Mouse (Mus musculus) brown adipose tissue, adult 24 weeks (tissue): ENCODE data around the gene Calhm4. TPM values are rescaled to one million over a fixed set of nuclear protein-coding genes. Genes with fewer than 3 reads are reported as not detected.

Experiments used
- H3K27ac ChIP-seq: fragments of 200-500 bp; replicated peaks from 2 replicates; pipeline ENCODE4 v1.5.1; 2012; ENCODE audit warnings: low read depth, mild to moderate bottlenecking, low read length
- H3K4me1 ChIP-seq: fragments of 200-500 bp; 2 replicates; pipeline ENCODE4 v1.6.1; 2012; ENCODE audit warnings: low read length, mixed read lengths; ENCODE audit not compliant: control insufficient read depth, insufficient read depth, insufficient read length
- H3K4me3 ChIP-seq: fragments of 200-500 bp; 2 replicates; pipeline ENCODE4 v1.5.1; 2012; ENCODE audit warnings: low read depth, mild to moderate bottlenecking, low read length, moderate library complexity; ENCODE audit not compliant: insufficient read depth
- polyA plus RNA-seq: library from polyadenylated mRNA; stranded (reverse); fragments of >200 nt; gene quantifications from 2 replicates; pipeline ENCODE4 v1.2.4, GENCODE M21; 2012; ENCODE audit not compliant: missing spikeins, insufficient read depth, insufficient read length

Calhm4 gene
- polyA plus RNA-seq: not detected in 2 replicates

DNA sequence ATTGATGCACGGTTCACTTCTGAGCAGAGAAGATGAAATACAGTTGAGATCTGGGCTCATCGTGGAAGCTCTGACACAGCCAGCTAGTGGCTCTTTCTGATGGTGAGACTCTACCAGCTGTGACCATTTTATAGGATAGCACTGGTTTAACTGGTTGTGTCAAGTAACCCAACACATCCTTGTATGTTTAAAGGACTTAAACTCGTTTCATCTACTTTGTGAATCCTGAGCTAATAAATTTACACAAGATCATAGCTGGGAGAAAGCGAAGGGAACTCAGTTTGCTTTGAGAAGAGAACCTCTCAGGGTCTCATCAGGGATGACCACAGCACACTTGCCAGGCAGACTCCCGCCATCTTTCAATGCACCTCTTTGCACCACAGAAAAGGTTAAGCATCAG is at the start of gene Calhm4:
TSS of gene Calhm4 (minus strand) at position 101 of the 400 bp plus-strand sequence.
- no peak within 1 kb of the TSS for H3K4me3 ChIP-seq
- no peaks in the 10 kb centered on the region for H3K4me1 ChIP-seq
- no peak within 1 kb of the TSS for H3K27ac ChIP-seq

DNA sequence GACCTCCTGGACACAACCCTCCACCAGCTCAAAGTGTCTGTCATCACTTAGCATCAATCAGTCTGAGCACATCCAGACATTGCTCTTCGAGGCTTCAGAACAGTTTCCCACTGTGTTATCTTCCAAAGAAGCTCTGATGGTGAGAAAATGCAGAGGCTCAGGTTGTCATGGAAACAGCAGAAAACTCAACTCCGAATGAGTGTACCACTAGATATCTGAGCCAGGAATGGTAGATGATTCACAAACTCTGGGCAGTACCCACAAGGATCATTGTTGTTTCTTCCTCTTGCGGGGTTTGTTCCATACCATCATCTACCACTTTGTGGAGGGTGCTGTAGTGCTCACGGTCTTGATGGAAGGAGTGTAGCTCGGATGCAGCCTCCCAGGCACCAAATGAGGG is 47.8 kb upstream of the Calhm4 start:
- no peaks in the 10 kb centered on the region; the same call in 1 of the 2 replicates for H3K4me1 ChIP-seq
- no peak overlapping the region for H3K4me3 ChIP-seq
- no peak overlapping the region for H3K27ac ChIP-seq

DNA sequence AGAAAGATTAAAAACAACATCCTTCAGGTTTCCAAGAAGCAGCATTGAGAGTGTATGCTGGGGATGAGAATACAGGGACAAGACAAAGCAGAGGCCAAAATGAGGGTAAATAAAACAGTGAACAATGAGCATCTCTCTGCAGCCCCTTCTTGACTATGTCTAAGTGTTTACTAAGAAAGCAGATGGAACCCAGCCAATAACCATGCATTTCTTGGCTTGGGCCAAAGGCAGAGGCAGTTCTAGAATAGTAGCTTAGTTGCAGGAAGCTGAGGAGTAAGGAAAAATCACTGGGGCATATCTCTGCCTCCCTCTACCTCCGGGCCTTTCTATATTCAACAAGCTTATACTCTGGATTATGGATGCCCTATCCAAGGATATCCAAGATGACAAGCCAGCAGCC is 46.4 kb upstream of the Calhm4 start:
- Histone ChIP-seq H3K27ac (no peak overlapping the region), H3K4me3 (no peak overlapping the region), H3K4me1 (no peaks in the 10 kb centered on the region)

DNA sequence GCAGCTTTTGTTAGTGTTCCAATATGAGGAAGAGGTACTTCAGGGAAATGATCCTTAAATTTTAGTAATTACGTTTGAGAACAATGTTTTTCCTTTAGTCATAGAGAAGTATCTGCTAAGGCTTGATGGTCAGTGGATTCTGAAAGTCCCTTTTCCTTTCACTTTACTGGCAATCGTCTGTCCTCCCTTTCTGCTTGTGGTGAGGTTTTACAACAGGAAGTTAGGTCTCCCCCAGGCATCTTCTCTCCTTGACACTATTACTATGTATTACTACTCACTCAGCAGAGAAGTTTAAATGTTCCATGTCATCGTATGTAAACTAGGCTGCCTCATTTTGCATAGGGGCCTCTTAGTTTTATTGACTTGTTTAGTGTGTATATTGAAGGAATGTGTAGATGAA is 45.4 kb upstream of the Calhm4 start:
- Histone ChIP-seq H3K4me3 (no peak overlapping the region), H3K4me1 (no peaks in the 10 kb centered on the region), H3K27ac (no peak overlapping the region)

DNA sequence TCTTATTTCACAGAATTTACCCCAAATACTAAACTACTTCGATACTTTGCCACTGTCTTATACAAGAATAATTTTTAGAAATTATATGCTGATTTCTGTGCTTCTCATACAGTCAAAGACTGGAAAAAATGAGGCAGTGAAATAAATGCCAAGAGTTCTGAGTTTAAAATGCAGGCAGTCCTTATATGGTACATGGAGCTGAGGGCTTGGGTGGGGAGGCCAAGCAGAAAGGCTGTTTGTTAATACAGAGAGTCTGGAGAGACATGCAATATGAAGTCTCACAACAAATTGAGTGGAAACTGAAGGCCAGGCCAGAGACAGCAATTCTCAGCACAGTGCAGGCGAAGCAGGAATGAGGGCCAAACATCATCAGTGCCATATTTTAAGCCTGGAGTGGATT is 44.4 kb upstream of the Calhm4 start:
- H3K4me3 ChIP-seq: no peak overlapping the region

DNA sequence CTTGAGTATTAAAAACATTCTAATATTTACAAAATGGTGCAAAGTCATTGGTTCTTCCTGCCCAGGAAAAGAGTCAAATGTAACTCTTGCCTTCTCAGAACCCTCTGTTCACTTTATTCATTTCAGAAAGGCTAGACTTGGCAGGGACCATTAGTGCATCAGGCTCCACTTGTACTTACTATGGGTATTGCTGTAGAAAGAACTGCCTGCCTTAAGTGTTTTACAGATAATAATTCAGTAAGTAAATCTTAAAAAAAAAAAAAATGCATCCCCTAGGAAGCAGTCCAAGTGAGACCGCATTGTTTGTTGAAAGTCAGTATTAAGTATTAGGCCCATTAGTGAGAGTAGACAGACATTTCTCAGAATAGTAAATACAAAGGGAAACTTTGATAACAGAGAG is 42.4 kb upstream of the Calhm4 start:
- no peak overlapping the region for H3K27ac ChIP-seq
- no peak overlapping the region for H3K4me3 ChIP-seq
- H3K4me1 ChIP-seq: no peaks in the 10 kb centered on the region

More for the DNA sequence above, 44.4 kb upstream of the Calhm4 start:
- Histone ChIP-seq H3K4me1 (no peaks in the 10 kb centered on the region), H3K27ac (no peak overlapping the region)

DNA sequence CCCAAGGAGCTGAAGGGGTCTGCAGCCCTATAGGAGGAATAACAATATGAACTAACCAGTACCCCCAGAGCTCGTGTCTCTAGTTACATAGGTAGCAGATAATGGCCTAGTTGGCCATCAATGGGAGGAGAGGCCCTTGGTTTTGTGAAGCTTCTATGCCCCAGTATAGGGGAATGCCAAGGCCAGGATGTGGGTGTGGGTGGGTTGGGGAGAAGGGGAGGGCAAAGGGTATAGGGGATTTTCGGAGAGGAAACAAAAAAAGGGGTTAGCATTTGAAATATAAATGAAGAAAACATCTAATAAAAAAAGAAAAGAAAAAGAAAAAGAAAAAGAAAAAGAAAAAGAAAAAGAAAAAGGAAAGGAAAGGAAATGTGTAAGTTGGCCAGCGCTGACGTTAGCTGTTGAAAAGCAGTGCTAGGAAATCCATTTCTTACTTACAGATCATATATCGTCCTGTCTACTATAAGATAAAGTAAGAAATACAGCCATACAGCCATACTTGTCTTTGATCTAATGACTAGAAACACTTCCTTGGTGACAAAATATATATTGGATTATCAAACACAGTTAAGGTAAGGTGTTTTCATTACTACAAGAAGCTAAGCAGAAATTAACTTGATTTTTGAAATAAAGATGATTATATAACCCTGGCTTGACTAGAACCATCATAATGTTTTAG is 30.6 kb upstream of the Calhm4 start:
- Histone ChIP-seq H3K27ac (no peak overlapping the region), H3K4me1 (no peaks in the 10 kb centered on the region), H3K4me3 (no peak overlapping the region)

DNA sequence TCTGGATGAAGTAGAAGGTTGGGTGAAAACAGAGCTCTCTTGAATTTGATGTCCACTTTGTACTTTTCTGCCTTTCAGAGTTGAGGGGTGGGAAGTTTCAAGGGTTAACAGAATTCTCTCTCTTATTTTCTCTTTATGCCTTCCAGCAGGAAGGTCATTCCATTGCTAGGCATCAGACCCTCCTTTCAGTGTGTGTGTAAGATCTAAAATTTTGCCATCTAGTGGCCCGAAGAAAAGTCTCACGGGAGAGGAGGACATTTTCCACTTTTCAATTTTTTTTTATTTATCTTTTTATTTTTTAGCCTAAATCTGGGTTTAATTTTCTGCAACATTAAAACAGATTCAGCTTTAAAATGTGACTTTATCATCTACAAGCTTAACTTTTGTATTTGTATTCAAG is 27.5 kb upstream of the Calhm4 start:
- no peak overlapping the region for H3K27ac ChIP-seq
- no peaks in the 10 kb centered on the region for H3K4me1 ChIP-seq
- H3K4me3 ChIP-seq: no peak overlapping the region

DNA sequence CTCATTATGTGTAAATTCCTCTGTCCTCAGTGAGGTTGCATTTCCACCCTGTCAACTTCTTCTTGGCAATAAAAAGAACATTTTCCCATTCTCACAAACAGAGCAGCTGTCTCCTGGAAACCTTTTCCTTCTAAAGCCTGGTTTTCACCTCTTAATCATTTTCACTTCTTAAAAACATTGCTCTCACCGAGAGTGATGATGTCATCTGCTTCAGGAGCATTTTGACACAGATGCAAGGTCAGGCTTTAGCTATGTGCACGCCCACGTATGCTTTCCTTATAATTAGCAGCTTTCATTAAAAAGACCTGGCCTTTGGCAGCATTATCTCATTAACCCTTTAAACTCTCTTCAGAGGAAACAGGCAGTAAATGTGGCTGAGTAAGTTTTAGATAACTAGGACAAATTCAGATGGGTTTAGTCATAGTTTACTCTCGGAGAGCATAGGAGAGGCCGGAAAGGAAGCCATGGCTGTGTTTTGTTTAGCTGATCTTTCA is 26.9 kb upstream of the Calhm4 start:
- Histone ChIP-seq H3K27ac (no peak overlapping the region), H3K4me3 (no peak overlapping the region), H3K4me1 (no peaks in the 10 kb centered on the region)

DNA sequence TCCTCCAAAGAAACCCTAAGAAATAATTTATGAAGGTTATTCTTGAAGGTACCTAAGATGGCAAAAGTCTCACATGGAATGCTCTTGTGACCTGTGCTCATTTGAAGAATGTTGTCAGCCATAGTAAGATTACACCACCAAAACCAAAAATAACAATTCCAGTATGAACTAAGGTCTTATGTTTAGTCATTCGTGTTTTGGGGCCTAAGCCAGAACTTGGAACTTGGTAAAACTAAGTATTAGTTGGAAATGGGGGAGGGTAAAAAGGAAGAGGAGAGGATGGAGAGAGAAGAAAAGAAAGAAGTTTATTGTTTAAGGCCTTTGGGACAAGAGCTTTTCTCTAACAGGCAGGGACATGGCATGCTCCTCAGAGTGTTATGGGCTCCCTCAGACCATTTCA is 25.5 kb upstream of the Calhm4 start:
- no peak overlapping the region for H3K27ac ChIP-seq
- no peak overlapping the region for H3K4me3 ChIP-seq
- no peaks in the 10 kb centered on the region for H3K4me1 ChIP-seq

DNA sequence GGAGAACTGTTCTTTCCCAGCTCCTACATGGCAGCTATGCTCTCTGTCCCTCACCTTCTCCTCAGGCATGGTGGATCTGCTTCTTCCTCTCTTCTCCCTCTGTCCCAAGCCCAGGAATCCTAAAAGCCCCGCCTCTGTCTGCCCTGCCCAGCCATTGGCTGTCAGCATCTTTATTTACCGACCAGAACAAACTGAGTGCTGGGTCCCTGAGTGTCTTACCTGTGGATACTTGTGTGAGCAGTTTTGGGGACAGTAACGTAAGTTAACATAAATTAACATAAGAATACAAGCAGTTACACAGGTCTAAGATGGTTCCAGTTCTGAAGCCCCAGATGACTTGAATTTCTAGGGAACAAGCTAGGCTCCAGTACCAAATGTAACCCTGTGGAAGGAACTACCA is 22.5 kb upstream of the Calhm4 start:
- Histone ChIP-seq H3K27ac (no peak overlapping the region), H3K4me1 (no peaks in the 10 kb centered on the region)

DNA sequence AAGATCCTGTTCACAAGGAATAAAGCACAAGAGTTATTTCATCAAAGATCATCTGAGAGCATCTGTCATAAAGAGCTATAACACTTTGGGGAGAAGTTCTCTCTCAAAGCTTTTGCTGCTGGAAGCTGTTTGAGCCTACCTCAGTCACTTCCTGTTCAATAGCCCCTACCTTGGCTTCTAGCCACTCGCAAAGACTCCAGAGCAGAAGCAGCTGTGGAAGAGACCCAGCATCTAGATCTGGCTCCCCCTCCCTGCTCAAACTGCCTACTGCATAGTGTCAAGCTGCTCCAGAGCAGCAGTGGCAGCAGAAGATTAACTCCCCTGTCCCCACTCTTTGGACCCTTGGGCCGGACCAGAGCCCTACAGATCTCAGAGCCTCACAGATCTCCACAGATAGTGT is 9.9 kb upstream of the Calhm4 start:
- no peaks in the 10 kb centered on the region for H3K4me1 ChIP-seq
- H3K27ac ChIP-seq: no peak overlapping the region
- H3K4me3 ChIP-seq: no peak overlapping the region

More for the DNA sequence above, 22.5 kb upstream of the Calhm4 start:
- no peak overlapping the region for H3K4me3 ChIP-seq

DNA sequence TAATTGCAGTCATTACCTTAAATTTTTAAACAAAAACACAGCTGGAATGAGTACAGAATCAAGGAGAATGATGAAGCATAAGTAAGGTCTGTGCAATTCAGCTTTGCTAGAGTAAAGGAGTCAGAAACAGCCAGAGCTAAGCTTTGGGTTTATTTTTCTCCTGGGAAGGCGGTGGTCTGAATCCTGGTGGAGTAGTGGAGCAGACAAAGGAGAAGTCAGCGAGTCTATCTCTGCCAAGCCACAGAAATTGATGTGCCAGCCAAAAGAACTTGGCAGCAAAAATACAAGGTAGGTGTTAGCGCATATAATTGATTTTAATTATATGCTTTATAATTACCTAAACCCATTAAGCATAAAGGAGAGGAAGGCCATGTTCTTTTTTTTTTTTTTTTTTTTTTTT is 6.7 kb downstream of the Calhm4 start, which contains the start of gene Trappc3l:
TSS of gene Trappc3l (plus strand) at position 197 of the 400 bp plus-strand sequence.
- Histone ChIP-seq H3K4me3 (no peak within 1 kb of the TSS), H3K4me1 (no peaks in the 10 kb centered on the region), H3K27ac (no peak within 1 kb of the TSS)

DNA sequence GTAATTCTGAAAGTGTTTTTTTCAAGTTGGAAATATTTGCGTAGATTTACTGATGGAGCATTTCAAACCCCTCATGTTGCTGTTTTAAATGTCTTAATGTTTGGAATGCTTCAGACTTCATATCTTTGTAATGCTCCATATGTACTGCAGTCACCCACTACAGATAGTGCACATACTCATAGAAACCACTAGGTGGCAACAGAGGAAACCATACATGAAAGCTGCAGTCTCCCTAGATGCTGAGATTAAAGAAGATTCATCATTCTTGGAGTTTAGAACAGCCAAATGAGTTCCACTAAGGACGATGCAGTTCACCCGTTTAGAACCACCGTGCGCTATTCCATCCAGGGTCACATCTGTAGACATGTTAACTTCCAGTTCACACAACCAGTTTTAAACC is 7.5 kb downstream of the Calhm4 start:
- Histone ChIP-seq H3K4me1 (no peaks in the 10 kb centered on the region), H3K4me3 (no peak overlapping the region), H3K27ac (no peak overlapping the region)

DNA sequence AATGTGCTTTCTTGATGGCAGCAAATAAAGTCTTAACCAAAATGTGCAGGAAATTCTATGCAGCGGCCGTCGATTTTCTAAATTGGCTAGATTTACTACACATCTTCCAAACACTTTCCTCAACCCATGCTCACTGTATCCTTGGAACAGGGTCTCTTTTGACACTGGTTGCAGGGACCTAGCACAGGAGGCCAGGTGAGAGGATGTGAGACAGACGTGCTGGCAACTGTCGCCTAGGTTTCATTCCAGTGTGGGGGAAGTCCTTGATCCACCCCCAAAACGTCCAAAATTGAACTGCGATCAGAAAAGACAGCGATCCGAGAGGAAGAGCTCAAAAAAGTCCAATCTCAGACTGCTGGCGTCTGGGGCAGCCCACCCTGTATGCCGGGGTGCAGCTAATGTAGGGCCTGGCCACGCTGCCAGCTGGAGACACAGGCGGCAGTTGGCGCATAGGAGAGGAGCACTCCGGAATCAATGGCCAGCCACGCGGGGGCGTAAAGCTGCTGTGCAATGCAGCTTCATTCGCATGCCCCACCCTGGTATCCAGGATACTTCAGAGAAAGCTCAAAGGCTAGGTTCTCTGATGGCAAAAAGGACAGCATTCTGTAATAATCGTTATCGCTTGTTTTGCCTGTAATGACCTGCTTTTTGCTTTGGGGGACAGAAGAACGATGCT is 10.3 kb downstream of the Calhm4 start:
- Histone ChIP-seq H3K27ac (no peak overlapping the region), H3K4me1 (no peaks in the 10 kb centered on the region), H3K4me3 (0 out of 2 replicates have a peak overlapping the region, but pooled peaks have one; percentile 1)

DNA sequence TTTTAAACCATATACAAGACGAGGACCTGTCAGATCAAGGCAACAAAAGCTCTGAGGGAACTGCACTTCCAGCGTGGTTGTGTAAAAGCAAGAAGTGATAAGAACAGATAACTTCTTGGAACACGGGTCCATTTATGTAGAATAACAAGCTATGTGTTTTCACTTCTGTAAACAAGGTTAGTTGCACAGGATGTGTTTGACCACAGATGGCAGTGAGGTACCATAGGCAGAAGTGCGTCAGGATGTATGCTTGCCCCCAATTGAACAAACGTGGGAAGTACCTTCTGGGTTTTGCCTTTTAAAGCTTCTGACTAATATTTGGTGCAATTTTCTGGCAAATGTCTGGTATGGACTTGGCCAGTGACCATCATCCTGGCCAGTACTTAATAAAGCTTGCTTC is 13.8 kb downstream of the Calhm4 start:
- Histone ChIP-seq H3K4me1 (no peaks in the 10 kb centered on the region), H3K27ac (no peak overlapping the region), H3K4me3 (no peak overlapping the region)
